Mouse (Mus musculus): Measurements from ENCODE around the gene Sytl2. TPM values are rescaled to one million over a fixed set of nuclear protein-coding genes. Genes with fewer than 3 reads are reported as not detected.

Sytl2 gene
- polyA plus RNA-seq, 1 experiment from 2014 or later = 7.7 TPM

- H3K27me3 ChIP-seq (ENCODE audit: control insufficient read depth, insufficient read depth, low read length) = no peaks in the 10 kb centered on the region; the same call in 1 of the 2 replicates
- no peaks in the 10 kb centered on the region for H3K4me1 ChIP-seq (ENCODE audit: control insufficient read depth, insufficient read depth, low read length)
- H3K9ac ChIP-seq (ENCODE audit: low read length) = no peak overlapping the region
- no peak for ATAC-seq (replicated peaks; ENCODE audit: extremely low read depth, insufficient read depth, low FRiP score)
- no peak overlapping the region for H3K4me3 ChIP-seq (ENCODE audit: low read length)
- no peak overlapping the region for H3K27ac ChIP-seq (ENCODE audit: low read length)
- no peaks in the 10 kb centered on the region for H3K36me3 ChIP-seq (ENCODE audit: control insufficient read depth, insufficient read depth)
- H3K9me3 ChIP-seq (replicated peaks; ENCODE audit: control insufficient read depth, low read length) = no peaks in the 10 kb centered on the region
- H3K4me2 ChIP-seq (ENCODE audit: low read depth, low read length) = no peak overlapping the region
These were observed 130.2 kb downstream of the Sytl2 start for GRCm38 (mm10) chr7:90432221-90432620.

- H3K9me3 ChIP-seq (replicated peaks; ENCODE audit: control insufficient read depth, low read length) = no peaks in the 10 kb centered on the region
- ATAC-seq (replicated peaks; ENCODE audit: extremely low read depth, insufficient read depth, low FRiP score) = no peak
- no peak overlapping the region for H3K9ac ChIP-seq (ENCODE audit: low read length)
- H3K4me2 ChIP-seq (ENCODE audit: low read depth, low read length) = no peak overlapping the region
- peaks cover 5% of the 10 kb centered on the region for H3K4me1 ChIP-seq (ENCODE audit: control insufficient read depth, insufficient read depth, low read length)
- no peak overlapping the region for H3K4me3 ChIP-seq (ENCODE audit: low read length)
- H3K27ac ChIP-seq (ENCODE audit: low read length) = no peak overlapping the region
- H3K27me3 ChIP-seq (ENCODE audit: control insufficient read depth, insufficient read depth, low read length) = no peaks in the 10 kb centered on the region
- WGBS = 77% methylated on average over 4 of the region's 4 CpGs
- no peaks in the 10 kb centered on the region for H3K36me3 ChIP-seq (ENCODE audit: control insufficient read depth, insufficient read depth)
These were observed 138.0 kb downstream of the Sytl2 start for GRCm38 (mm10) chr7:90440044-90440443.

GRCm38 (mm10) chr7:90442070-90442469, 140.0 kb downstream of the Sytl2 start:
- ATAC-seq (replicated peaks; ENCODE audit: extremely low read depth, insufficient read depth, low FRiP score) = no peak
- peak overlapping the region; percentile 99 for H3K4me3 ChIP-seq (ENCODE audit: low read length)
- peak overlapping the region; percentile 99 for H3K27ac ChIP-seq (ENCODE audit: low read length)
- no peaks in the 10 kb centered on the region for H3K9me3 ChIP-seq (replicated peaks; ENCODE audit: control insufficient read depth, low read length)
- H3K4me1 ChIP-seq (ENCODE audit: control insufficient read depth, insufficient read depth, low read length) = peaks cover 6% of the 10 kb centered on the region
- no peaks in the 10 kb centered on the region for H3K27me3 ChIP-seq (ENCODE audit: control insufficient read depth, insufficient read depth, low read length)
- peak overlapping the region; percentile 99 for H3K9ac ChIP-seq (ENCODE audit: low read length)
- H3K4me2 ChIP-seq (ENCODE audit: low read depth, low read length) = peak overlapping the region; percentile 94
- H3K36me3 ChIP-seq (ENCODE audit: control insufficient read depth, insufficient read depth) = peaks cover under 1% of the 10 kb centered on the region; the same call in 1 of the 2 replicates
- 14% methylated on average over 4 of the region's 4 CpGs for WGBS

DNA sequence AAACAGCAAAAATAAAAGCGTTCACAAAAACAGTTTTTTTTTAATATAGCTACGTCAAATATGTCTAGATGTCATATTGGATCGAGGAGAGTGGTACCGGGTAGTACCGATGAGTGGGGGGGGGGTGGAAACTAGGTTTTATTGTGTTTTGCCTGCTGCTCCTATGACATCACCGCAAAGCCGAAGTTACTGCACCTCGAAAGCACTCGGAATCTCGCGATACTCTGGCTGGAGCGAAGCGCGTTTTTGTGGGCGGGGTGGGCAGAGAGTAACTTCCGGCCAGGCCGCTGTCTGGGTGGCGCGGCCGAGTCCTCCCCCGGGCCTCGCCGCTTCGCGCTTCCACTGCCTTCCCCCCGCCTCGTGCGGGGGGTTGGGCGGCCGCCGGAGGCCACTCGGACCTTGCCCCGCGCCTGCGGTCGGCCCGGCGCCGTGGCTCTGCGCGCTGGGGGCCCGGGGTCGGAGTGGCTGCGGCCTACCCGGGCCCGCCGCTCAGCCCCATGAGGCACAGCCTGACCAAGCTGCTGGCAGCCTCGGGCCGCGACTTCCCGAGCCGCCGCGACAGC, 140.5 kb downstream of the Sytl2 start, which contains the start of gene Crebzf:
Gene Crebzf (plus strand): TSS at position 212 of the 563 bp plus-strand sequence.
- H3K4me2 ChIP-seq (ENCODE audit: low read depth, low read length) = peak within 1 kb of the TSS; percentile 94
- no peaks in the 10 kb centered on the region for H3K9me3 ChIP-seq (replicated peaks; ENCODE audit: control insufficient read depth, low read length)
- under 1% methylated on average over 54 of the region's 54 CpGs for WGBS
- H3K27me3 ChIP-seq (ENCODE audit: control insufficient read depth, insufficient read depth, low read length) = no peaks in the 10 kb centered on the region
- H3K4me1 ChIP-seq (ENCODE audit: control insufficient read depth, insufficient read depth, low read length) = peaks cover 9% of the 10 kb centered on the region
- H3K27ac ChIP-seq (ENCODE audit: low read length) = peak within 1 kb of the TSS; percentile 99
- H3K36me3 ChIP-seq (ENCODE audit: control insufficient read depth, insufficient read depth) = peaks cover 5% of the 10 kb centered on the region
- peak within 1 kb of the TSS; percentile 99 for H3K9ac ChIP-seq (ENCODE audit: low read length)
- H3K4me3 ChIP-seq (ENCODE audit: low read length) = peak within 1 kb of the TSS; percentile 99
- ATAC-seq (replicated peaks; ENCODE audit: extremely low read depth, insufficient read depth, low FRiP score) = peak; percentile 95

- H3K9ac ChIP-seq (ENCODE audit: low read length) = peak overlapping the region; percentile 99
- H3K4me3 ChIP-seq (ENCODE audit: low read length) = peak overlapping the region; percentile 99
- H3K27ac ChIP-seq (ENCODE audit: low read length) = peak overlapping the region; percentile 99
- H3K4me1 ChIP-seq (ENCODE audit: control insufficient read depth, insufficient read depth, low read length) = peaks cover 10% of the 10 kb centered on the region
- peaks cover 5% of the 10 kb centered on the region for H3K36me3 ChIP-seq (ENCODE audit: control insufficient read depth, insufficient read depth)
- WGBS = under 1% methylated on average over 102 of the region's 123 CpGs
- no peaks in the 10 kb centered on the region for H3K27me3 ChIP-seq (ENCODE audit: control insufficient read depth, insufficient read depth, low read length)
- peak overlapping the region; percentile 94 for H3K4me2 ChIP-seq (ENCODE audit: low read depth, low read length)
- H3K9me3 ChIP-seq (replicated peaks; ENCODE audit: control insufficient read depth, low read length) = no peaks in the 10 kb centered on the region
- peak; percentile 82 for ATAC-seq (replicated peaks; ENCODE audit: extremely low read depth, insufficient read depth, low FRiP score)
These were observed 141.3 kb downstream of the Sytl2 start for GRCm38 (mm10) chr7:90443101-90444091.

DNA sequence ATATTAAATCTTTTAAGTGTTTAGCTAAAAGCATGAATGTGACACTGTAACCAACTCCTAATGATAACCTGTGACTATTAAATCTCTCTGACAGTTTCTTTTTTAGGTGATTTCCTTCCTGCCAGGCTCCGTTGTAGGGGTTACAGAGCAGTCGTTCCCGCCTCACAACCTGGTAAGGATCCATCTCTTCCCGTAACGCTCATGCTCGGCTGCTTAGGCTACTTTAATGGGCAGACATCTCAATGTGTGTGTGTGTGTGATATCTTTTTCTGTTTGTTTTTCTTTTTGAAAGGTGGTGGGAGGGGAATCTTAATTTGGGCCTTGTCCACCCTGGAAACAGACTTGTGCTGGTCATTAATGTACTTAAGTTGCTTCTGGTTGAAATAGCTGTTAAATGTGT, 142.2 kb downstream of the Sytl2 start:
- H3K9me3 ChIP-seq (replicated peaks; ENCODE audit: control insufficient read depth, low read length) = no peaks in the 10 kb centered on the region
- H3K4me3 ChIP-seq (ENCODE audit: low read length) = peak overlapping the region; percentile 99
- H3K36me3 ChIP-seq (ENCODE audit: control insufficient read depth, insufficient read depth) = peaks cover 5% of the 10 kb centered on the region
- WGBS = 3% methylated on average over 6 of the region's 6 CpGs
- H3K9ac ChIP-seq (ENCODE audit: low read length) = peak overlapping the region; percentile 99
- peaks cover 10% of the 10 kb centered on the region for H3K4me1 ChIP-seq (ENCODE audit: control insufficient read depth, insufficient read depth, low read length)
- no peak for ATAC-seq (replicated peaks; ENCODE audit: extremely low read depth, insufficient read depth, low FRiP score)
- H3K27ac ChIP-seq (ENCODE audit: low read length) = no peak overlapping the region; the same call in none of the 2 replicates
- no peaks in the 10 kb centered on the region for H3K27me3 ChIP-seq (ENCODE audit: control insufficient read depth, insufficient read depth, low read length)
- peak overlapping the region; percentile 94 for H3K4me2 ChIP-seq (ENCODE audit: low read depth, low read length)

DNA sequence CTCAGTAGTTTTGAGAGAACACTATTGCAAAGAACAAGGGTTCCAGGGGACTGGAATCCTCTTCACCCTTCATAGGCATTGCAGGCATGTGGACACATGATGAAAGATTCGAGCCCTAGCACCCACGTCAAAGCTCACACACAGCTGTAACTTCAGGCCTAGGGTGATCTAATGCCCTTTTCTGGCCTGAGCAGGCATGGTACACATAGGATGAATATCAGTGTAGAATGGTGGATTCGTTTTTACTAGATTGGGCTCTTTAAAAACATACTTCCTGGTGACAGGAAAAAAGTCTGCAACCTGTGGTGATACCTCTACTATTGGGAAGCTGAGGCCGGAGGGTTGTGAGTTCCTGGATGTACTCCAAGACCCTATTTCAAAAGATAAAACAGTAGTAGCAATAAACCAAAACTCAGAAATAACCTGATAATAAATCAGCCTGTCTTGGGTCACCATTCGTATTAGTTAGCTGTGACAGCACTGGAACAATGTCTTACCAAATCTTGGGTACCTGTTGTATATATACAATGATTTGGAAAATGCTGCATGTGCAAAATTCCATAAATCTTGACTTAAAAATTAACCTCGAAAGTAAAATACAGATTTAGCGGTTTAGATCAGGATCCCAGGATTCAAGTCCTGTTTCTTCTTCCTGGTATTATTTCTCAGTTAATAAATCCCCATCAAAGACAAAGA, 154.2 kb downstream of the Sytl2 start:
- H3K27ac ChIP-seq (ENCODE audit: low read length) = peak overlapping the region; percentile 93
- WGBS = 12% methylated on average over 7 of the region's 7 CpGs

GRCm38 (mm10) chr7:90456845-90457468, 154.9 kb downstream of the Sytl2 start, which contains the start of gene Tmem126a:
TSS of gene Tmem126a (minus strand) at chr7:90457229.
- Histone ChIP-seq H3K4me1 (ENCODE audit: control insufficient read depth, insufficient read depth, low read length) (peaks cover 13% of the 10 kb centered on the region), H3K36me3 (ENCODE audit: control insufficient read depth, insufficient read depth) (peaks cover 10% of the 10 kb centered on the region; the same call in 1 of the 2 replicates), H3K9me3 (replicated peaks; ENCODE audit: control insufficient read depth, low read length) (no peaks in the 10 kb centered on the region), H3K9ac (ENCODE audit: low read length) (peak within 1 kb of the TSS; percentile 77), H3K27ac (ENCODE audit: low read length) (peak within 1 kb of the TSS; percentile 93), H3K4me3 (ENCODE audit: low read length) (peak within 1 kb of the TSS; percentile 80), H3K27me3 (ENCODE audit: control insufficient read depth, insufficient read depth, low read length) (0 out of 2 replicates have a peak, but pooled peaks cover 2% of the 10 kb centered on the region), H3K4me2 (ENCODE audit: low read depth, low read length) (peak within 1 kb of the TSS; percentile 80)
- WGBS = under 1% methylated on average over 41 of the region's 41 CpGs
- ATAC-seq (replicated peaks; ENCODE audit: extremely low read depth, insufficient read depth, low FRiP score) = peak; percentile 96

More for the DNA sequence above, 154.2 kb downstream of the Sytl2 start:
- peaks cover 13% of the 10 kb centered on the region for H3K4me1 ChIP-seq (ENCODE audit: control insufficient read depth, insufficient read depth, low read length)
- H3K27me3 ChIP-seq (ENCODE audit: control insufficient read depth, insufficient read depth, low read length) = 0 out of 2 replicates have a peak, but pooled peaks cover 2% of the 10 kb centered on the region
- peak overlapping the region; percentile 77 for H3K9ac ChIP-seq (ENCODE audit: low read length)
- ATAC-seq (replicated peaks; ENCODE audit: extremely low read depth, insufficient read depth, low FRiP score) = no peak
- peak overlapping the region; percentile 80 for H3K4me3 ChIP-seq (ENCODE audit: low read length)
- no peaks in the 10 kb centered on the region for H3K9me3 ChIP-seq (replicated peaks; ENCODE audit: control insufficient read depth, low read length)
- H3K4me2 ChIP-seq (ENCODE audit: low read depth, low read length) = peak overlapping the region; percentile 80
- H3K36me3 ChIP-seq (ENCODE audit: control insufficient read depth, insufficient read depth) = peaks cover 12% of the 10 kb centered on the region
